Mouse (Mus musculus) heart, adult 2 months (tissue): ENCODE measurements around the gene Exph5. TPM values are rescaled to one million over a fixed set of nuclear protein-coding genes. Genes with fewer than 3 reads are reported as not detected.

Source experiments
- DNase-seq, 2 experiments: peaks; one replicate each; pipeline ENCODE4 v3.0.0; 2021
- H3K27ac ChIP-seq: fragments of 200-600 bp; 2 replicates; pipeline ENCODE4 v1.8.1; 2022
- H3K27me3 ChIP-seq: fragments of 200-500 bp; 2 replicates; pipeline ENCODE4 v1.6.1; 2012; ENCODE audit warnings: mild to moderate bottlenecking, low read length, inconsistent platforms, mixed read lengths; ENCODE audit not compliant: control insufficient read depth, insufficient read depth
- H3K36me3 ChIP-seq: fragments of 200-500 bp; 2 replicates; pipeline ENCODE4 v1.6.1; 2012; ENCODE audit warnings: low read length, inconsistent platforms; ENCODE audit not compliant: control insufficient read depth, insufficient read depth
- H3K4me1 ChIP-seq: fragments of 200-500 bp; 2 replicates; pipeline ENCODE4 v1.6.1; 2011; ENCODE audit warnings: low read length; ENCODE audit not compliant: control insufficient read depth, insufficient read depth
- H3K4me3 ChIP-seq: fragments of 200-600 bp; 2 replicates; pipeline ENCODE4 v1.8.1; 2022
- H3K79me2 ChIP-seq: fragments of 200-500 bp; replicated peaks from 2 replicates; pipeline ENCODE4 v1.6.1; 2012; ENCODE audit warnings: mild to moderate bottlenecking, inconsistent platforms, low read length, moderate library complexity, mixed read lengths; ENCODE audit not compliant: control insufficient read depth, insufficient read depth
- H3K9ac ChIP-seq: fragments of 200-500 bp; 2 replicates; pipeline ENCODE4 v1.6.1; 2012; ENCODE audit warnings: low read depth, mild to moderate bottlenecking, control low read depth, inconsistent platforms, low read length, mixed read lengths
- CTCF ChIP-seq: fragments of 200-600 bp; IDR thresholded peaks from 2 replicates; pipeline ENCODE4 v1.8.1; 2022; ENCODE audit warnings: antibody characterized with exemption, mild to moderate bottlenecking, moderate library complexity
- EP300 ChIP-seq: fragments of 200-500 bp; IDR thresholded peaks from 2 replicates; pipeline ENCODE4 v1.6.1; 2011; ENCODE audit warnings: low read depth, low read length, control low read depth; ENCODE audit not compliant: insufficient read depth
- POLR2A ChIP-seq: fragments of 200-500 bp; IDR thresholded peaks from 2 replicates; pipeline ENCODE4 v1.6.1; 2011; ENCODE audit warnings: mild to moderate bottlenecking, low read depth, low read length, control low read depth; ENCODE audit not compliant: insufficient read depth
- WGBS: fragments of 180-500 bp; shearing (Covaris S2); methylation state at CpG from one replicate; pipeline ENCODE4 v1.1.7; 2018; 5-methylcytosine and 5-hydroxymethylcytosine counted together
- intact Hi-C: fragments of 180-260 bp; cut with DNase I; formaldehyde crosslinking; loops from one replicate; pipeline ENCODE4 v1.15.1; 2025
- polyA plus RNA-seq: library from polyadenylated mRNA; depleted of rRNA; stranded (reverse); fragments of >200 nt; gene quantifications from 2 replicates; pipeline ENCODE4 v1.2.3, GENCODE M21; 2012
- total RNA-seq, 2 experiments: library from RNA; stranded (reverse); gene quantifications; 2 replicates each; pipeline ENCODE4 v1.2.3; 2021

Exph5 gene
- total and polyA plus RNA-seq, 3 experiments = 0.14 to 0.37 (median 0.18) TPM

DNA sequence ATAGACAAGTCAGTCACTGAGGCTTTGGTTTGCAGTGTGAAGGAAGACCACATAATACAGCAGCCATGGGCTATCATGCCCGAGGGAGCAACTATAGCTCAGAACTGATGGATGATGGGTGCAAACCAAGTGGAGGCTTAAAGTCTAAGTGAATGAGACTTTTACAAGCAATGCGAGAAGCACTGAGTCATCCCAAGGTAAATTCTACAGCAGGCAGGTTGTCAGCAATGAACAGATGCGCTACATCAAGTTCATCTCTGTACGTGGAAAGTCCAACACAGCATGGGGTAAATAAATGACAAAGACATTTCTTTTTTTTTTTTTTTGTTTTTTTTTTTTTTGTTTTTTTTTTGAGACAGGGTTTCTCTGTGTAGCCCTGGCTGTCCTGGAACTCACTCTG lies 28.8 kb upstream of the Exph5 start:
- Histone ChIP-seq H3K4me1 (no peaks in the 10 kb centered on the region), H3K9ac (no peak overlapping the region), H3K27me3 (no peaks in the 10 kb centered on the region), H3K36me3 (no peaks in the 10 kb centered on the region; the same call in 1 of the 2 replicates), H3K27ac (no peak overlapping the region), H3K79me2 (no peaks in the 10 kb centered on the region), H3K4me3 (no peak overlapping the region)
- no peak for TF ChIP-seq POLR2A
- no peak for TF ChIP-seq EP300
- no peak for TF ChIP-seq CTCF
- WGBS = 90% methylated on average over 4 of the region's 4 CpGs
- intact Hi-C loops = no loop called here
- DNase-seq = no peak

- DNase-seq = no peak
- no peaks in the 10 kb centered on the region for H3K27me3 ChIP-seq
- intact Hi-C loops = no loop called here
- no peak for TF ChIP-seq CTCF
- TF ChIP-seq POLR2A = no peak
- no peak for TF ChIP-seq EP300
- WGBS = 77% methylated on average over 1 of the region's 1 CpGs
- no peaks in the 10 kb centered on the region for H3K79me2 ChIP-seq
- H3K4me3 ChIP-seq = no peak overlapping the region
- H3K36me3 ChIP-seq = no peaks in the 10 kb centered on the region; the same call in 1 of the 2 replicates
- H3K27ac ChIP-seq = no peak overlapping the region
- no peak overlapping the region for H3K9ac ChIP-seq
- no peaks in the 10 kb centered on the region for H3K4me1 ChIP-seq
Measured at GRCm38 (mm10) chr9:53276381-53276780, 25.1 kb upstream of the Exph5 start.

DNA sequence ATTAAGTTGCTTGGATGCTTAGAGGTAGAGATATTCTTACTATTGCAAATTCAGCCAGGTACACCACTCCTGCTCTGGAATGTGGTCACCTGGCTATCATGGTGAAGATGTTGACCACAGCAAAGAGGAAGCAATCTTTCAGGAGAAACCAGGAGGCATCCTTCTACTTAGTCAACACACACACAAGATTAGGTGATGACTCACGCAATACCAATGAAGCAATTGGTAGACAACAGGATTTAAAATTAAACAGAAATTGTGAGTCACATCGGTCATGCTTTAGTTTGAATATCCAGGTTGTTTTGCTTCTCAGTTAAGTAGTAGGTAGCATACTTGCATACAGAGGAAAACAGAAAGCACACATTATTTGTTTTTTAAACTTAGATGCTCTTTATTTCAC lies 22.5 kb upstream of the Exph5 start:
- intact Hi-C loops = no loop called here
- Histone ChIP-seq H3K79me2 (no peaks in the 10 kb centered on the region), H3K4me3 (no peak overlapping the region), H3K36me3 (no peaks in the 10 kb centered on the region), H3K9ac (no peak overlapping the region), H3K27me3 (no peaks in the 10 kb centered on the region), H3K27ac (no peak overlapping the region), H3K4me1 (no peaks in the 10 kb centered on the region)
- TF ChIP-seq EP300 (no peak), POLR2A (no peak), CTCF (no peak)
- no peak for DNase-seq
- WGBS = 83% methylated on average over 2 of the region's 2 CpGs

DNA sequence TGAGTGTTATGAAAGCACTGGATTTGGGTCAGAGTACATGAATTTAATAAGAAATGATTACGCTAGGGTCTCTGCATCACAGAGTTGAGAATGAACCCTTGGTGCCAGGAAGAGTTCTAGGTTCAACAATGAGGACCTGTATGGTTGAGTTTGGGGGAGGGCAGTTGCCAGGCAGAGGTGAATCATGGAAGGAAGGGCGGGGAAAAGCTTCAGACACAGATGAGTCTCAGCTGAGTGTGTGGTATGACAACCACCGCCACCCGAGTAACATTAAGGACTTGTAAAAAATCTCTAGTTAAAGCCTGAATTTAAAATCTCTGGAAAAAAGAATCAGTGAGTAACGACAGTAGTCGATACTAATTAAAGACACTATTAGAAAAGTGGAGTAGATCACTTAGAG lies 14.7 kb upstream of the Exph5 start:
- 75% methylated on average over 6 of the region's 6 CpGs for WGBS

DNA sequence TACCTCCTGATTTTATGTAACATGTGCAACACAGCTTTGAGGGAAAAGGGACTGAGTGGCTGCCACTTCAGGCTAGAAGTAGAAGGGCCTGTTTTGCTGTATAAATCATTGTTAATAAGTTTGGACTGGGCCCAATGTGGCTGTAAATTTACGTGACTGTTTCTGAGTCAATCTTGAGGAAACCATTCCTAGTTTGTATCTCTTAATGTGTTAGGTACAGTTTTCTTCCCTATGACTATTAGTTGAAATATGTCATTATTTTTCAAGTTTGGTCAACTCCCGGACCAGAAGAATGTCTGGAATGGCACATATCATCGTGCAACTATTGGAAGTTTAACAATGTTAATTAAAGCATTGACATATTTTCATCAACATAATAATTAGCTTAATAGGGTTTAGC lies 11.5 kb upstream of the Exph5 start:
- DNase-seq = no peak
- no peak overlapping the region for H3K9ac ChIP-seq
- 62% methylated on average over 3 of the region's 3 CpGs for WGBS
- no peak overlapping the region for H3K4me3 ChIP-seq
- intact Hi-C loops = no loop called here
- no peak for TF ChIP-seq EP300
- TF ChIP-seq CTCF = no peak
- no peak for TF ChIP-seq POLR2A
- no peak overlapping the region for H3K27ac ChIP-seq
- H3K79me2 ChIP-seq = no peaks in the 10 kb centered on the region
- H3K36me3 ChIP-seq = no peaks in the 10 kb centered on the region
- no peaks in the 10 kb centered on the region for H3K4me1 ChIP-seq
- no peaks in the 10 kb centered on the region for H3K27me3 ChIP-seq

More for the DNA sequence above, 14.7 kb upstream of the Exph5 start:
- H3K9ac ChIP-seq = no peak overlapping the region
- H3K36me3 ChIP-seq = no peaks in the 10 kb centered on the region
- intact Hi-C loops = no loop called here
- H3K27me3 ChIP-seq = no peaks in the 10 kb centered on the region
- no peak overlapping the region for H3K27ac ChIP-seq
- H3K79me2 ChIP-seq = no peaks in the 10 kb centered on the region
- TF ChIP-seq CTCF = no peak
- TF ChIP-seq EP300 = no peak
- no peak for TF ChIP-seq POLR2A
- H3K4me1 ChIP-seq = no peaks in the 10 kb centered on the region
- DNase-seq = no peak
- no peak overlapping the region for H3K4me3 ChIP-seq

- Histone ChIP-seq H3K4me1 (no peaks in the 10 kb centered on the region), H3K79me2 (no peaks in the 10 kb centered on the region)
Measured at GRCm38 (mm10) chr9:53292833-53293232, 8.6 kb upstream of the Exph5 start.

More at GRCm38 (mm10) chr9:53292833-53293232, 8.6 kb upstream of the Exph5 start:
- H3K9ac ChIP-seq = no peak overlapping the region
- intact Hi-C loops = no loop called here
- H3K27me3 ChIP-seq = no peaks in the 10 kb centered on the region
- H3K36me3 ChIP-seq = no peaks in the 10 kb centered on the region
- no peak overlapping the region for H3K27ac ChIP-seq
- no peak for DNase-seq
- no peak overlapping the region for H3K4me3 ChIP-seq
- TF ChIP-seq EP300 (no peak), CTCF (no peak), POLR2A (no peak)
